Mouse (Mus musculus) heart, adult 2 months (tissue): Measurements from ENCODE around the gene Polr3gl. TPM values are rescaled to one million over a fixed set of nuclear protein-coding genes. Genes with fewer than 3 reads are reported as not detected.

Experiments
- DNase-seq, 2 experiments: peaks; one replicate each; pipeline ENCODE4 v3.0.0; 2021
- H3K27ac ChIP-seq: fragments of 200-600 bp; 2 replicates; pipeline ENCODE4 v1.8.1; 2022
- H3K27me3 ChIP-seq: fragments of 200-500 bp; 2 replicates; pipeline ENCODE4 v1.6.1; 2012; ENCODE audit warnings: mild to moderate bottlenecking, low read length, inconsistent platforms, mixed read lengths; ENCODE audit not compliant: control insufficient read depth, insufficient read depth
- H3K36me3 ChIP-seq: fragments of 200-500 bp; 2 replicates; pipeline ENCODE4 v1.6.1; 2012; ENCODE audit warnings: low read length, inconsistent platforms; ENCODE audit not compliant: control insufficient read depth, insufficient read depth
- H3K4me1 ChIP-seq: fragments of 200-500 bp; 2 replicates; pipeline ENCODE4 v1.6.1; 2011; ENCODE audit warnings: low read length; ENCODE audit not compliant: control insufficient read depth, insufficient read depth
- H3K4me3 ChIP-seq: fragments of 200-600 bp; 2 replicates; pipeline ENCODE4 v1.8.1; 2022
- H3K79me2 ChIP-seq: fragments of 200-500 bp; replicated peaks from 2 replicates; pipeline ENCODE4 v1.6.1; 2012; ENCODE audit warnings: mild to moderate bottlenecking, inconsistent platforms, low read length, moderate library complexity, mixed read lengths; ENCODE audit not compliant: control insufficient read depth, insufficient read depth
- H3K9ac ChIP-seq: fragments of 200-500 bp; 2 replicates; pipeline ENCODE4 v1.6.1; 2012; ENCODE audit warnings: low read depth, mild to moderate bottlenecking, control low read depth, inconsistent platforms, low read length, mixed read lengths
- CTCF ChIP-seq: fragments of 200-600 bp; IDR thresholded peaks from 2 replicates; pipeline ENCODE4 v1.8.1; 2022; ENCODE audit warnings: antibody characterized with exemption, mild to moderate bottlenecking, moderate library complexity
- EP300 ChIP-seq: fragments of 200-500 bp; IDR thresholded peaks from 2 replicates; pipeline ENCODE4 v1.6.1; 2011; ENCODE audit warnings: low read depth, low read length, control low read depth; ENCODE audit not compliant: insufficient read depth
- POLR2A ChIP-seq: fragments of 200-500 bp; IDR thresholded peaks from 2 replicates; pipeline ENCODE4 v1.6.1; 2011; ENCODE audit warnings: mild to moderate bottlenecking, low read depth, low read length, control low read depth; ENCODE audit not compliant: insufficient read depth
- WGBS: fragments of 180-500 bp; shearing (Covaris S2); methylation state at CpG from one replicate; pipeline ENCODE4 v1.1.7; 2018; 5-methylcytosine and 5-hydroxymethylcytosine counted together
- intact Hi-C: fragments of 180-260 bp; cut with DNase I; formaldehyde crosslinking; loops from one replicate; pipeline ENCODE4 v1.15.1; 2025
- polyA plus RNA-seq: library from polyadenylated mRNA; depleted of rRNA; stranded (reverse); fragments of >200 nt; gene quantifications from 2 replicates; pipeline ENCODE4 v1.2.3, GENCODE M21; 2012; rRNA removed
- total RNA-seq, 2 experiments: library from RNA; stranded (reverse); gene quantifications; 2 replicates each; pipeline ENCODE4 v1.2.3; 2021

The Polr3gl gene
- total and polyA plus RNA-seq, 3 experiments: 20.1 to 35.0 (median 24.3) TPM

GRCm38 (mm10) chr3:96541328-96542078, 52.5 kb downstream of the Polr3gl start:
- 33% methylated on average over 14 of the region's 14 CpGs for WGBS
- Histone ChIP-seq H3K4me1 (no peaks in the 10 kb centered on the region), H3K27ac (no peak overlapping the region), H3K4me3 (no peak overlapping the region), H3K79me2 (no peaks in the 10 kb centered on the region), H3K27me3 (no peaks in the 10 kb centered on the region), H3K9ac (no peak overlapping the region), H3K36me3 (no peaks in the 10 kb centered on the region)
- intact Hi-C loops: no loop called here
- no peak for TF ChIP-seq POLR2A
- no peak for TF ChIP-seq EP300
- peak; percentile 66 for TF ChIP-seq CTCF
- no peak for DNase-seq

GRCm38 (mm10) chr3:96540740-96541139, 53.2 kb downstream of the Polr3gl start:
- Histone ChIP-seq H3K27ac (no peak overlapping the region), H3K4me3 (no peak overlapping the region), H3K79me2 (no peaks in the 10 kb centered on the region), H3K9ac (no peak overlapping the region), H3K36me3 (no peaks in the 10 kb centered on the region), H3K4me1 (no peaks in the 10 kb centered on the region), H3K27me3 (no peaks in the 10 kb centered on the region)
- no peak for TF ChIP-seq CTCF
- no peak for TF ChIP-seq POLR2A
- TF ChIP-seq EP300: no peak
- 52% methylated on average over 6 of the region's 6 CpGs for WGBS
- intact Hi-C loops: no loop called here
- DNase-seq: no peak

- intact Hi-C loops: no loop called here
- no peak overlapping the region for H3K27ac ChIP-seq
- no peaks in the 10 kb centered on the region for H3K79me2 ChIP-seq
- H3K27me3 ChIP-seq: no peaks in the 10 kb centered on the region
- 66% methylated on average over 2 of the region's 2 CpGs for WGBS
- H3K9ac ChIP-seq: no peak overlapping the region
- TF ChIP-seq EP300: no peak
- no peak for TF ChIP-seq CTCF
- no peak for TF ChIP-seq POLR2A
- H3K4me3 ChIP-seq: no peak overlapping the region
- no peaks in the 10 kb centered on the region for H3K36me3 ChIP-seq
- no peak for DNase-seq
- no peaks in the 10 kb centered on the region for H3K4me1 ChIP-seq
Observed at GRCm38 (mm10) chr3:96539316-96539715, 54.7 kb downstream of the Polr3gl start.

DNA sequence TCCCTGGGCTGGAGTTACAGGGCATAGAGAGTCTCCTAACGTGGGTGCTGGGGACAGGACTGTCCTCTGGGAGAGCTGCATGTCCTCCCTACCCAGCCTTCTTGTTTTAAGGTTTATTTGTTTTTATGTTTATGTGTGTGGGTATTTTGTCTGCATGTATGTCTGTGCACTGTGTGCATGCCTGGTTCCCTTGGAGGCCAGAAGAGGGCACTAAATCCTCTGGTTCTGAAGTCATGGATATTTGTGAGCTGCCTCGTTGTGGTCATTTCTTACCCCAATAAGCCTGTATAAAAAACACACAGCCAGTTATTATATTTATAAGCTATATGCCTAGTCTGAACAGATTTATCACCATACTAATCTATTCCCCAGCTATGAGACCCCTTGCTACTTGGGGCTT, 59.7 kb downstream of the Polr3gl start:
- Histone ChIP-seq H3K9ac (no peak overlapping the region), H3K4me3 (no peak overlapping the region), H3K27ac (no peak overlapping the region), H3K4me1 (no peaks in the 10 kb centered on the region), H3K27me3 (no peaks in the 10 kb centered on the region), H3K36me3 (no peaks in the 10 kb centered on the region), H3K79me2 (no peaks in the 10 kb centered on the region)
- intact Hi-C loops: no loop called here
- DNase-seq: no peak
- 67% methylated on average over 2 of the region's 2 CpGs for WGBS
- TF ChIP-seq POLR2A (no peak), CTCF (peak; percentile 22)

DNA sequence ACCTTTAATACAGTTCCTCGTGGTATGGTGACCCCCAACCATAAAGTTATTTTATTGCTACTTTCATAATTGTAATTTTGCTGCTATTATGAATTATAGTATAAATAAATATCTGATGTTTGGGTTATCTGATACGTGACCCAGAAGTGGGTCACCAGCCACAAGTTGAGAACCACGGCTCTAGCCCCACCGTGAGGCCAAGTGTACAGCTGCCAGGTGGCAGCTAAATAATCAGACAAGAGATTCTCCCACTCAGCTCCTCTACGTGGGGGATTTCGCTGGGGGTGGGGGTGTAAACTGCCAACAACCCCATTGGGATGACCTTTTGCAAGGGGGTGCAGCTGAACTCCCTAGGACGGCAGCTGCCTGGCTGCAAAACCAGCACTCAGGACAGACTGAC, 61.9 kb downstream of the Polr3gl start:
- DNase-seq: no peak
- TF ChIP-seq CTCF: peak; percentile 48
- TF ChIP-seq POLR2A: no peak
- no peak for TF ChIP-seq EP300
- intact Hi-C loops: no loop called here
- H3K27me3 ChIP-seq: no peaks in the 10 kb centered on the region
- no peak overlapping the region for H3K9ac ChIP-seq
- H3K4me1 ChIP-seq: peaks cover 2% of the 10 kb centered on the region
- no peak overlapping the region for H3K4me3 ChIP-seq
- H3K79me2 ChIP-seq: no peaks in the 10 kb centered on the region
- peaks cover 3% of the 10 kb centered on the region; the same call in 1 of the 2 replicates for H3K36me3 ChIP-seq
- H3K27ac ChIP-seq: no peak overlapping the region
- WGBS: 42% methylated on average over 7 of the region's 7 CpGs

DNA sequence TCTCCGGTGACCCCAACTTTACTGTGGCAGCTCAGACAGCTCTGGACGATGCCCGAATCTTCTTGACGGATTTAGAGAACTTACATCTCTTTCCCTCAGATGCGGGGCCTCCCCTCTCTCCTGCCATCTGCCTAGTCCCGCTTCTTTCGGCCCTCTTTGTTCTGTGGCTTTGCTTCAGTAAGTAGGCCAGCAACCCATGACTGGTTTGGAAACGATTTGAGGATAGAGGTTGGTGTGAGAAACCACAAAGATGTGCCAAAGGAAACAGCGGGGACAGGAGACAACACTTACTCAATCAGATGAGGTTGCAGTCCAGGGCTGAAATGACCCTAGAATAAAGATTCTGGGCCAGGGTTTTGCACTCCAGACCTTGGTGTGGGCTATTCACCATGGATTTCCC, 65.5 kb downstream of the Polr3gl start:
- DNase-seq: no peak
- H3K4me1 ChIP-seq: peaks cover 4% of the 10 kb centered on the region
- TF ChIP-seq POLR2A (no peak), EP300 (no peak), CTCF (no peak)
- 55% methylated on average over 9 of the region's 9 CpGs for WGBS
- H3K4me3 ChIP-seq: no peak overlapping the region
- peaks cover 3% of the 10 kb centered on the region; the same call in 1 of the 2 replicates for H3K27me3 ChIP-seq
- intact Hi-C loops: no loop called here
- H3K27ac ChIP-seq: no peak overlapping the region
- H3K79me2 ChIP-seq: no peaks in the 10 kb centered on the region; the same call in 1 of the 2 replicates
- H3K36me3 ChIP-seq: peaks cover 3% of the 10 kb centered on the region; the same call in 1 of the 2 replicates
- H3K9ac ChIP-seq: no peak overlapping the region

Other genes with a start within 250 kb of the Polr3gl start
- gene BC107364, start 141.9 kb downstream of the Polr3gl start, total RNA-seq: not detected
- 0.15 TPM in 1 of 2 replicates, not detected in the other for gene BC107364, start 141.9 kb downstream of the Polr3gl start, polyA plus RNA-seq
- gene Hfe2, start 69.0 kb downstream of the Polr3gl start, total RNA-seq: 100 to 1,000 TPM; 289 to 295 TPM
- gene Hfe2, start 69.0 kb downstream of the Polr3gl start, polyA plus RNA-seq: 199 and 261 TPM in 2 replicates
- 100 to 1,000 TPM; 276 to 338 TPM for gene Txnip, start 36.2 kb downstream of the Polr3gl start, total RNA-seq
- gene Txnip, start 36.2 kb downstream of the Polr3gl start, polyA plus RNA-seq: 515 and 744 TPM in 2 replicates
- 1 to 10 TPM; 1.8 to 2.8 TPM for gene Gm16253, start 17.2 kb downstream of the Polr3gl start, total RNA-seq
- gene Gm16253, start 17.2 kb downstream of the Polr3gl start, polyA plus RNA-seq: not detected in 2 replicates
- 1 to 10 TPM; 1.3 to 2.4 TPM for gene Ankrd34a, start 2.5 kb upstream of the Polr3gl start, total RNA-seq
- 2.1 and 3.1 TPM in 2 replicates for gene Ankrd34a, start 2.5 kb upstream of the Polr3gl start, polyA plus RNA-seq
- 10 to 100 TPM; 24.7 to 25.3 TPM for gene Lix1l, start 7.0 kb upstream of the Polr3gl start, total RNA-seq
- 25.2 and 39.9 TPM in 2 replicates for gene Lix1l, start 7.0 kb upstream of the Polr3gl start, polyA plus RNA-seq
- gene Rbm8a, start 35.8 kb upstream of the Polr3gl start, total RNA-seq: 10 to 100 TPM; 29.5 to 33.9 TPM
- 8.4 and 12.0 TPM in 2 replicates for gene Rbm8a, start 35.8 kb upstream of the Polr3gl start, polyA plus RNA-seq
- gene Pex11b, start 41.2 kb upstream of the Polr3gl start, total RNA-seq: 10 to 100 TPM; 32.2 to 36.4 TPM
- 41.3 and 65.8 TPM in 2 replicates for gene Pex11b, start 41.2 kb upstream of the Polr3gl start, polyA plus RNA-seq
- under 1 TPM in 1 of 2 experiments, not detected in 1; 0.30 TPM for gene Gm42957, start 41.3 kb upstream of the Polr3gl start, total RNA-seq
- gene Gm42957, start 41.3 kb upstream of the Polr3gl start, polyA plus RNA-seq: 0.04 and 0.15 TPM in 2 replicates
- under 1 TPM; 0.70 to 0.91 TPM for gene Itga10, start 51.4 kb upstream of the Polr3gl start, total RNA-seq
- 1.5 and 2.9 TPM in 2 replicates for gene Itga10, start 51.4 kb upstream of the Polr3gl start, polyA plus RNA-seq
- 1 to 10 TPM in 1 of 2 experiments, under 1 TPM in 1; 0.80 to 1.2 TPM for gene Ankrd35, start 76.0 kb upstream of the Polr3gl start, total RNA-seq
- gene Ankrd35, start 76.0 kb upstream of the Polr3gl start, polyA plus RNA-seq: 1.2 and 1.5 TPM in 2 replicates
- gene Pias3, start 102.2 kb upstream of the Polr3gl start, total RNA-seq: 10 to 100 TPM; 10.3 to 11.7 TPM
- gene Pias3, start 102.2 kb upstream of the Polr3gl start, polyA plus RNA-seq: 20.6 and 20.7 TPM in 2 replicates
- 1 to 10 TPM; 2.6 to 3.1 TPM for gene Nudt17, start 114.4 kb upstream of the Polr3gl start, total RNA-seq
- gene Nudt17, start 114.4 kb upstream of the Polr3gl start, polyA plus RNA-seq: 4.8 and 5.0 TPM in 2 replicates
- 10 to 100 TPM; 22.4 to 24.4 TPM for gene Polr3c, start 133.4 kb upstream of the Polr3gl start, total RNA-seq
- gene Polr3c, start 133.4 kb upstream of the Polr3gl start, polyA plus RNA-seq: 21.2 and 33.5 TPM in 2 replicates
- 10 to 100 TPM; 22.6 to 25.4 TPM for gene Rnf115, start 133.5 kb upstream of the Polr3gl start, total RNA-seq
- gene Rnf115, start 133.5 kb upstream of the Polr3gl start, polyA plus RNA-seq: 11.4 and 19.7 TPM in 2 replicates
- not detected for gene Pdzk1, start 235.1 kb upstream of the Polr3gl start, total RNA-seq
- gene Pdzk1, start 235.1 kb upstream of the Polr3gl start, polyA plus RNA-seq: 0.10 TPM in 1 of 2 replicates, not detected in the other
- not detected for gene Cd160, start 235.2 kb upstream of the Polr3gl start, total RNA-seq
- gene Cd160, start 235.2 kb upstream of the Polr3gl start, polyA plus RNA-seq: 0.06 TPM in 1 of 2 replicates, not detected in the other